Mouse (Mus musculus): Measurements from ENCODE around the gene Cmc2. TPM values are rescaled to one million over a fixed set of nuclear protein-coding genes. Genes with fewer than 3 reads are reported as not detected.

The Cmc2 gene
- polyA plus RNA-seq, 1 experiment from 2014 or later: 77.6 TPM

- H3K27me3 ChIP-seq (ENCODE audit: control insufficient read depth, insufficient read depth, low read length): no peaks in the 10 kb centered on the region
- H3K27ac ChIP-seq (ENCODE audit: low read depth, low read length): no peak overlapping the region
- H3K9me3 ChIP-seq (ENCODE audit: control insufficient read depth, low read length): no peaks in the 10 kb centered on the region
- H3K4me1 ChIP-seq (ENCODE audit: control insufficient read depth, insufficient read depth, low read length): no peaks in the 10 kb centered on the region
- H3K9ac ChIP-seq (ENCODE audit: low read length): no peak overlapping the region
- no peak overlapping the region for H3K4me2 ChIP-seq
- H3K4me3 ChIP-seq (ENCODE audit: low read depth, low read length): no peak overlapping the region
- no peak for DNase-seq (ENCODE audit: low spot score, missing footprints)
- no peak for ATAC-seq (ENCODE audit: low FRiP score)
- H3K36me3 ChIP-seq (ENCODE audit: control insufficient read depth, insufficient read depth, low read length): peaks cover 8% of the 10 kb centered on the region
- WGBS: 81% methylated on average over 9 of the region's 9 CpGs
These were observed 6.6 kb upstream of the Cmc2 start for GRCm38 (mm10) chr8:116927880-116928279.

- Histone ChIP-seq H3K36me3 (ENCODE audit: control insufficient read depth, insufficient read depth, low read length) (peaks cover 3% of the 10 kb centered on the region), H3K27ac (ENCODE audit: low read depth, low read length) (no peak overlapping the region), H3K27me3 (ENCODE audit: control insufficient read depth, insufficient read depth, low read length) (no peaks in the 10 kb centered on the region), H3K9me3 (ENCODE audit: control insufficient read depth, low read length) (no peaks in the 10 kb centered on the region), H3K9ac (ENCODE audit: low read length) (no peak overlapping the region), H3K4me3 (ENCODE audit: low read depth, low read length) (no peak overlapping the region), H3K4me1 (ENCODE audit: control insufficient read depth, insufficient read depth, low read length) (peaks cover 6% of the 10 kb centered on the region), H3K4me2 (no peak overlapping the region)
- no peak for ATAC-seq (ENCODE audit: low FRiP score)
- no peak for DNase-seq (ENCODE audit: low spot score, missing footprints)
- 86% methylated on average over 8 of the region's 8 CpGs for WGBS
These were observed 2.3 kb upstream of the Cmc2 start for GRCm38 (mm10) chr8:116923526-116923925.

- 35% methylated on average over 17 of the region's 17 CpGs for WGBS
- DNase-seq (ENCODE audit: low spot score, missing footprints) (no peak), ATAC-seq (ENCODE audit: low FRiP score) (no peak; the same call in 1 of the 2 replicates)
- H3K9me3 ChIP-seq (ENCODE audit: control insufficient read depth, low read length): no peaks in the 10 kb centered on the region
- H3K4me2 ChIP-seq: peak overlapping the region; percentile 54
- peak overlapping the region; percentile 68 for H3K4me3 ChIP-seq (ENCODE audit: low read depth, low read length)
- peak overlapping the region; percentile 67 for H3K9ac ChIP-seq (ENCODE audit: low read length)
- H3K27ac ChIP-seq (ENCODE audit: low read depth, low read length): no peak overlapping the region
- peaks cover 3% of the 10 kb centered on the region; the same call in 1 of the 2 replicates for H3K36me3 ChIP-seq (ENCODE audit: control insufficient read depth, insufficient read depth, low read length)
- H3K4me1 ChIP-seq (ENCODE audit: control insufficient read depth, insufficient read depth, low read length): peaks cover 6% of the 10 kb centered on the region
- no peaks in the 10 kb centered on the region for H3K27me3 ChIP-seq (ENCODE audit: control insufficient read depth, insufficient read depth, low read length)
These were observed 954 bp upstream of the Cmc2 start for GRCm38 (mm10) chr8:116922060-116922757.

- Histone ChIP-seq H3K9me3 (ENCODE audit: control insufficient read depth, low read length) (no peaks in the 10 kb centered on the region), H3K4me3 (ENCODE audit: low read depth, low read length) (peak overlapping the region; percentile 68), H3K4me2 (peak overlapping the region; percentile 54), H3K9ac (ENCODE audit: low read length) (peak overlapping the region; percentile 67), H3K4me1 (ENCODE audit: control insufficient read depth, insufficient read depth, low read length) (peaks cover 6% of the 10 kb centered on the region), H3K27ac (ENCODE audit: low read depth, low read length) (peak overlapping the region; percentile 15; the same call in 1 of the 2 replicates), H3K36me3 (ENCODE audit: control insufficient read depth, insufficient read depth, low read length) (peaks cover 3% of the 10 kb centered on the region; the same call in 1 of the 2 replicates), H3K27me3 (ENCODE audit: control insufficient read depth, insufficient read depth, low read length) (no peaks in the 10 kb centered on the region)
- under 1% methylated on average over 22 of the region's 22 CpGs for WGBS
- DNase-seq (ENCODE audit: low spot score, missing footprints) (no peak), ATAC-seq (ENCODE audit: low FRiP score) (peak; percentile 71; the same call in 1 of the 2 replicates)
These were observed 284 bp downstream of the Cmc2 start for GRCm38 (mm10) chr8:116921005-116921336.

- no peak overlapping the region for H3K9ac ChIP-seq (ENCODE audit: low read length)
- H3K36me3 ChIP-seq (ENCODE audit: control insufficient read depth, insufficient read depth, low read length): peaks cover 2% of the 10 kb centered on the region; the same call in 1 of the 2 replicates
- DNase-seq (ENCODE audit: low spot score, missing footprints): no peak
- no peaks in the 10 kb centered on the region for H3K4me1 ChIP-seq (ENCODE audit: control insufficient read depth, insufficient read depth, low read length)
- WGBS: 92% methylated on average over 4 of the region's 4 CpGs
- no peak overlapping the region for H3K27ac ChIP-seq (ENCODE audit: low read depth, low read length)
- H3K27me3 ChIP-seq (ENCODE audit: control insufficient read depth, insufficient read depth, low read length): no peaks in the 10 kb centered on the region
- no peak overlapping the region for H3K4me3 ChIP-seq (ENCODE audit: low read depth, low read length)
- ATAC-seq (ENCODE audit: low FRiP score): no peak
- H3K9me3 ChIP-seq (ENCODE audit: control insufficient read depth, low read length): no peaks in the 10 kb centered on the region
- no peak overlapping the region for H3K4me2 ChIP-seq
These were observed 15.4 kb downstream of the Cmc2 start for GRCm38 (mm10) chr8:116905836-116906235.

- Histone ChIP-seq H3K4me2 (no peak overlapping the region), H3K9me3 (ENCODE audit: control insufficient read depth, low read length) (no peaks in the 10 kb centered on the region), H3K36me3 (ENCODE audit: control insufficient read depth, insufficient read depth, low read length) (peaks cover 2% of the 10 kb centered on the region; the same call in 1 of the 2 replicates), H3K27me3 (ENCODE audit: control insufficient read depth, insufficient read depth, low read length) (no peaks in the 10 kb centered on the region), H3K9ac (ENCODE audit: low read length) (no peak overlapping the region), H3K27ac (ENCODE audit: low read depth, low read length) (no peak overlapping the region), H3K4me3 (ENCODE audit: low read depth, low read length) (no peak overlapping the region), H3K4me1 (ENCODE audit: control insufficient read depth, insufficient read depth, low read length) (no peaks in the 10 kb centered on the region)
- no peak for ATAC-seq (ENCODE audit: low FRiP score)
- DNase-seq (ENCODE audit: low spot score, missing footprints): no peak
- 86% methylated on average over 4 of the region's 4 CpGs for WGBS
These were observed 16.0 kb downstream of the Cmc2 start for GRCm38 (mm10) chr8:116905252-116905651.

GRCm38 (mm10) chr8:116904736-116905135 is 16.5 kb downstream of the Cmc2 start:
- ATAC-seq (ENCODE audit: low FRiP score): no peak
- Histone ChIP-seq H3K4me1 (ENCODE audit: control insufficient read depth, insufficient read depth, low read length) (no peaks in the 10 kb centered on the region), H3K9ac (ENCODE audit: low read length) (no peak overlapping the region), H3K27ac (ENCODE audit: low read depth, low read length) (no peak overlapping the region), H3K4me3 (ENCODE audit: low read depth, low read length) (no peak overlapping the region), H3K36me3 (ENCODE audit: control insufficient read depth, insufficient read depth, low read length) (peaks cover 2% of the 10 kb centered on the region; the same call in 1 of the 2 replicates), H3K27me3 (ENCODE audit: control insufficient read depth, insufficient read depth, low read length) (no peaks in the 10 kb centered on the region), H3K4me2 (no peak overlapping the region), H3K9me3 (ENCODE audit: control insufficient read depth, low read length) (no peaks in the 10 kb centered on the region)
- WGBS: 96% methylated on average over 4 of the region's 4 CpGs
- DNase-seq (ENCODE audit: low spot score, missing footprints): no peak

- Histone ChIP-seq H3K36me3 (ENCODE audit: control insufficient read depth, insufficient read depth, low read length) (no peaks in the 10 kb centered on the region; the same call in 1 of the 2 replicates), H3K4me2 (no peak overlapping the region), H3K27ac (ENCODE audit: low read depth, low read length) (no peak overlapping the region), H3K9me3 (ENCODE audit: control insufficient read depth, low read length) (no peaks in the 10 kb centered on the region), H3K4me1 (ENCODE audit: control insufficient read depth, insufficient read depth, low read length) (no peaks in the 10 kb centered on the region), H3K9ac (ENCODE audit: low read length) (no peak overlapping the region), H3K27me3 (ENCODE audit: control insufficient read depth, insufficient read depth, low read length) (no peaks in the 10 kb centered on the region), H3K4me3 (ENCODE audit: low read depth, low read length) (no peak overlapping the region)
- WGBS: 95% methylated on average over 6 of the region's 6 CpGs
- DNase-seq (ENCODE audit: low spot score, missing footprints): no peak
- no peak for ATAC-seq (ENCODE audit: low FRiP score)
These were observed 25.7 kb downstream of the Cmc2 start for GRCm38 (mm10) chr8:116895521-116895920.

- WGBS: 92% methylated on average over 11 of the region's 11 CpGs
- Histone ChIP-seq H3K4me2 (no peak overlapping the region), H3K9me3 (ENCODE audit: control insufficient read depth, low read length) (no peaks in the 10 kb centered on the region), H3K27me3 (ENCODE audit: control insufficient read depth, insufficient read depth, low read length) (no peaks in the 10 kb centered on the region), H3K4me3 (ENCODE audit: low read depth, low read length) (no peak overlapping the region), H3K27ac (ENCODE audit: low read depth, low read length) (no peak overlapping the region), H3K9ac (ENCODE audit: low read length) (no peak overlapping the region), H3K4me1 (ENCODE audit: control insufficient read depth, insufficient read depth, low read length) (no peaks in the 10 kb centered on the region), H3K36me3 (ENCODE audit: control insufficient read depth, insufficient read depth, low read length) (no peaks in the 10 kb centered on the region; the same call in 1 of the 2 replicates)
- DNase-seq (ENCODE audit: low spot score, missing footprints) (no peak), ATAC-seq (ENCODE audit: low FRiP score) (no peak)
These were observed 27.3 kb downstream of the Cmc2 start for GRCm38 (mm10) chr8:116893938-116894337.

All from midbrain, embryonic 11.5 days (tissue).